Mouse (Mus musculus) intestine, embryonic 16.5 days (tissue): ENCODE measurements at regions not wholly inside any gene's neighbourhood (a gene's known extent, or its start where the extent isn't known, plus 50 kb on each side); places are given as distances from the start of the nearest gene placed in this dataset.

ENCODE experiments used
- ATAC-seq: fragments of 200-750 bp; cut with Nextera tagmentation; 2 replicates; pipeline ENCODE4 v1.8.0; 2017; ENCODE audit warnings: moderate TSS enrichment, moderate library complexity
- H3K27ac ChIP-seq: fragments of 300-500 bp; sonication (generic); 2 replicates; pipeline ENCODE4 v1.5.1; 2014; ENCODE audit warnings: mild to moderate bottlenecking, low read length
- H3K27me3 ChIP-seq: fragments of 300-500 bp; sonication (generic); replicated peaks from 2 replicates; pipeline ENCODE4 v1.6.1; 2014; ENCODE audit warnings: low read length, control low read depth, mixed read lengths; ENCODE audit not compliant: control insufficient read depth, insufficient read depth
- H3K36me3 ChIP-seq: fragments of 300-500 bp; sonication (generic); 2 replicates; pipeline ENCODE4 v1.6.1; 2014; ENCODE audit warnings: low read length, control low read depth; ENCODE audit not compliant: control insufficient read depth, insufficient read depth
- H3K4me1 ChIP-seq: fragments of 300-500 bp; sonication (generic); 2 replicates; pipeline ENCODE4 v1.6.1; 2014; ENCODE audit warnings: low read length, control low read depth, mixed read lengths; ENCODE audit not compliant: control insufficient read depth, insufficient read depth
- H3K4me2 ChIP-seq: fragments of 300-500 bp; sonication (generic); 2 replicates; pipeline ENCODE4 v1.6.1; 2014; ENCODE audit warnings: low read depth, low read length, control low read depth
- H3K4me3 ChIP-seq: fragments of 300-500 bp; sonication (generic); 2 replicates; pipeline ENCODE4 v1.5.1; 2014; ENCODE audit warnings: mild to moderate bottlenecking, low read length
- H3K9ac ChIP-seq: fragments of 300-500 bp; sonication (generic); 2 replicates; pipeline ENCODE4 v1.6.1; 2014; ENCODE audit warnings: low read depth, low read length
- H3K9me3 ChIP-seq: fragments of 300-500 bp; sonication (generic); 2 replicates; pipeline ENCODE4 v1.6.1; 2016; ENCODE audit warnings: low read length, control low read depth; ENCODE audit not compliant: control insufficient read depth
- WGBS: fragments of 180-500 bp; shearing (Covaris S2); extraction: QIAGEN DNeasy Blood & Tissue Kit; methylation state at CpG from one replicate; pipeline ENCODE4 v1.1.7; 2014; 5-methylcytosine and 5-hydroxymethylcytosine counted together

- 66% methylated on average over 8 of the region's 8 CpGs for WGBS
- no peaks in the 10 kb centered on the region for H3K36me3 ChIP-seq
- no peaks in the 10 kb centered on the region for H3K9me3 ChIP-seq
- ATAC-seq: no peak
- 0 out of 2 replicates have a peak, but pooled peaks cover 2% of the 10 kb centered on the region for H3K4me1 ChIP-seq
- no peak overlapping the region for H3K4me2 ChIP-seq
- no peak overlapping the region for H3K27ac ChIP-seq
- no peaks in the 10 kb centered on the region for H3K27me3 ChIP-seq
- H3K9ac ChIP-seq: no peak overlapping the region
- no peak overlapping the region for H3K4me3 ChIP-seq
These were observed 143.4 kb downstream of the Inhbb start for GRCm38 (mm10) chr1:119278528-119279201.

GRCm38 (mm10) chr1:119277990-119278389, 144.1 kb downstream of the Inhbb start:
- ATAC-seq: no peak
- WGBS: 81% methylated on average over 4 of the region's 4 CpGs
- Histone ChIP-seq H3K4me3 (no peak overlapping the region), H3K9me3 (no peaks in the 10 kb centered on the region), H3K4me2 (no peak overlapping the region), H3K4me1 (0 out of 2 replicates have a peak, but pooled peaks cover 2% of the 10 kb centered on the region), H3K9ac (no peak overlapping the region), H3K36me3 (no peaks in the 10 kb centered on the region), H3K27me3 (no peaks in the 10 kb centered on the region), H3K27ac (no peak overlapping the region)

DNA sequence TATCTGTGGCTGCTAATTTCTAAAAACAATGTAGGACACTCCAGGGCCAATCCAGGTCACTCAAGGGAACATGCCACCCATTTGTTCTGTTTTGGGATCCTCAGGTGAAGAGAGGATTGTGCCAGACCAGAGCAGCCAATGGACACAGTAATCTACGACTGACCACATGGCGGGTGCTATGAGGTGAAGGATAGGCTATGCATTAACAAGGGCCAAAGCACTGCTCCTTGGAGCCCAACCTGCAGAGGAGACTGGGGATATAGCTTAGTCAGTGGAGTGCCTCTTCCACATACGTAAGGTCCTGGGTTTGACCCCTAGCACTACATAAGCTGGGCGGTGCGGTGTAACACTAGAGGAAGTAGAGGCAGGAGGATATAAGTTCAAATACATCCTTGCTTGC, 156.0 kb downstream of the Inhbb start:
- Histone ChIP-seq H3K9me3 (no peaks in the 10 kb centered on the region), H3K4me1 (no peaks in the 10 kb centered on the region), H3K27me3 (no peaks in the 10 kb centered on the region), H3K4me2 (no peak overlapping the region), H3K27ac (no peak overlapping the region), H3K9ac (no peak overlapping the region), H3K4me3 (no peak overlapping the region), H3K36me3 (no peaks in the 10 kb centered on the region)
- 91% methylated on average over 5 of the region's 5 CpGs for WGBS
- no peak for ATAC-seq

- Histone ChIP-seq H3K36me3 (no peaks in the 10 kb centered on the region), H3K4me2 (no peak overlapping the region), H3K4me3 (no peak overlapping the region), H3K27ac (no peak overlapping the region), H3K9me3 (no peaks in the 10 kb centered on the region), H3K4me1 (no peaks in the 10 kb centered on the region), H3K27me3 (no peaks in the 10 kb centered on the region), H3K9ac (no peak overlapping the region)
- WGBS: 71% methylated on average over 10 of the region's 10 CpGs
- ATAC-seq: no peak
These were observed 156.7 kb downstream of the Inhbb start for GRCm38 (mm10) chr1:119265192-119265891.

- H3K27me3 ChIP-seq: no peaks in the 10 kb centered on the region
- H3K4me1 ChIP-seq: no peaks in the 10 kb centered on the region
- H3K4me2 ChIP-seq: no peak overlapping the region
- H3K9ac ChIP-seq: no peak overlapping the region
- no peak overlapping the region for H3K27ac ChIP-seq
- no peak for ATAC-seq
- H3K4me3 ChIP-seq: no peak overlapping the region
- no peaks in the 10 kb centered on the region for H3K36me3 ChIP-seq
- H3K9me3 ChIP-seq: no peaks in the 10 kb centered on the region
- WGBS: 81% methylated on average over 9 of the region's 9 CpGs
These were observed 162.6 kb downstream of the Inhbb start for GRCm38 (mm10) chr1:119259455-119259854.

DNA sequence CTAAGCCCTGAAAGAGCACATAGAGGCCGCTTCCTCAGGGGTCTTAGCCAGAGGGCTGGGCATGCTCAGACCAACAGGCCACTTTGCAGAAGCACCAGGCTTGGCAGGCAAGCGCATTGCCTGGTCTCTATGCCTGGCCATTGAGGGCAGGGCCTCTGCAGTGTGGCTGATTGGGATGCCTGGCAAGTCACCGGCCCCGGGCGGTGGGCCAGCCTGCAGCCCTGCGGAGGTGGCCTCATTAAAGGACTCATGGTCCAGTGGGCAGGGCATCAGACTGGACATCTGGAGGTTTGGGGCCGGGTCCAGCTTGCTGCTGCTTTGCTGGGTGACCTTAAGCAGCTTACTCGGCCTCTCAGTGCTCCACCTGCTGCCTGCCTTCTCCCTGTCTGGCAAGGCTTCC, 165.3 kb downstream of the Inhbb start:
- ATAC-seq: no peak
- Histone ChIP-seq H3K4me3 (no peak overlapping the region), H3K27me3 (no peaks in the 10 kb centered on the region), H3K4me1 (no peaks in the 10 kb centered on the region), H3K9ac (no peak overlapping the region), H3K36me3 (no peaks in the 10 kb centered on the region), H3K4me2 (no peak overlapping the region), H3K27ac (no peak overlapping the region), H3K9me3 (no peaks in the 10 kb centered on the region)
- WGBS: 83% methylated on average over 8 of the region's 8 CpGs

DNA sequence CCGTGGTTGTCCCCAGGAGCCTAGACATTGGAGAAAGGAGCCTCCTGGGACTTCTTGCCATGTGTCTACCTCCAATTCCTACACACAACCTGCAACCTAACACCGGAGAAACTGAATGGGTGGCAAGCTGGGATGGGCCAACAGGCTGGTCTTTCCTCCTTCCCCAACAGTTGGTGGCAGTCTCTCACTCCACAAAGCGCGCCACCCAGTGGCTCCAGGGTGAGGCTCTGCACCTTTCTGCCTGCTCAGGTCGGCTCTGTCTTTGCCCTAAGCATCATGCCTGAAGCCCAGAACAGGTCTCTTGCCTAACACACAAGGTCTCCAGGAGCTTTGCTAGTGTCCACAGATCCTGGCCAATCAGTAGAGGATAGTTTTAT, 166.0 kb downstream of the Inhbb start:
- no peak for ATAC-seq
- no peaks in the 10 kb centered on the region for H3K36me3 ChIP-seq
- WGBS: 52% methylated on average over 5 of the region's 5 CpGs

DNA sequence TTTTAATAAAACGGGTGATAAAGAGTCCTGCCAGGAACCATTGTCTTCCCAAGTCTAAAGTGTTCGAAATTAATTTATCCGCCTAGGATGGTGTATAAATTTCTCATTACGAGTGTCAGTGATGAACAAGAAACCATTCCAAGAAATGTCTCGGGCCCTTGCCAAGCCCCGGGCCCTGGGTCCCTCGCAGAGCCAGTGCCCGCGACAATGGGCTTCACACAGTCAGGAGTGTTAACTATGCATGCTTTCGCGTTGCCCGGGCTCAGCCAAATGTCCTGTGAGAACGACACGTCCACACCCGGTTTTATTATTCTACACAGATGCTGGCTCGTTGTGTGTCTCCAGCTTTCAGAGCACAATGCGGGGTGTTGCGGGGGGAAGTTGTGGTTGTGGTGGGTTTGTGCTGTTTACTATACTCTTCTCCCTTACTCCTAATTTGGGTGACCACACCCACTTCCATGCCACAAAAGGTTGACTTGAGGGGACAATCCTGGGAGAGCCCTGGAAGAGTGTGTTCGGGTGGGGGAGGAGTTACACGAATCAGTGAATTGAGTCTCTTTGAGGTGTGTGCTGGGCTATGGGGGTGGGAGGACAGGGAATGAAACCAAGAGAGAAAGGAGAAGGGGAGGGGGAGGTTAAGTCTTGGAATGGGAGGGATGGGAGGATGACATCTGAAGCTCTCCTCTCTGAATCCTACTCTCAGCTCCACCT, 166.5 kb downstream of the Inhbb start:
- no peaks in the 10 kb centered on the region for H3K36me3 ChIP-seq
- WGBS: 71% methylated on average over 20 of the region's 20 CpGs
- ATAC-seq: no peak
- H3K27me3 ChIP-seq: no peaks in the 10 kb centered on the region
- H3K9ac ChIP-seq: no peak overlapping the region
- H3K4me1 ChIP-seq: no peaks in the 10 kb centered on the region
- H3K27ac ChIP-seq: no peak overlapping the region
- H3K4me3 ChIP-seq: no peak overlapping the region
- no peak overlapping the region for H3K4me2 ChIP-seq
- no peaks in the 10 kb centered on the region for H3K9me3 ChIP-seq

More for the DNA sequence above, 166.0 kb downstream of the Inhbb start:
- H3K9me3 ChIP-seq: no peaks in the 10 kb centered on the region
- no peak overlapping the region for H3K4me3 ChIP-seq
- no peak overlapping the region for H3K4me2 ChIP-seq
- H3K27me3 ChIP-seq: no peaks in the 10 kb centered on the region
- no peaks in the 10 kb centered on the region for H3K4me1 ChIP-seq
- no peak overlapping the region for H3K27ac ChIP-seq
- no peak overlapping the region for H3K9ac ChIP-seq

- H3K4me3 ChIP-seq: no peak overlapping the region
- ATAC-seq: no peak
- no peaks in the 10 kb centered on the region for H3K27me3 ChIP-seq
- no peaks in the 10 kb centered on the region for H3K36me3 ChIP-seq
- H3K4me1 ChIP-seq: no peaks in the 10 kb centered on the region
- no peak overlapping the region for H3K27ac ChIP-seq
- no peak overlapping the region for H3K4me2 ChIP-seq
- no peaks in the 10 kb centered on the region for H3K9me3 ChIP-seq
- no peak overlapping the region for H3K9ac ChIP-seq
- 87% methylated on average over 5 of the region's 5 CpGs for WGBS
These were observed 167.1 kb downstream of the Inhbb start for GRCm38 (mm10) chr1:119254928-119255327.
